In genomic region chr5:52623099-52623498, GRCm38 (mm10) we compare ENCODE assay signal across 26 mouse cellular contexts. TPM values are rescaled to one million over a fixed set of nuclear protein-coding genes. Genes with fewer than 3 reads are reported as not detected.
A peak's percentile ranks its signal among the peaks of the same experiment; 100 is the strongest.
DNase-seq lines count a peak whose midpoint lies in the region; ATAC-seq and TF ChIP-seq lines count a peak whose summit lies in the region.
"Had no signal": no experiment of that assay in that cellular context is flagged by ENCODE, and none has a peak within 500 bp of the region (broad histone marks: within the 10 kb centered on the region; RNA-seq: fewer than 3 reads in every experiment).

No protein-coding gene starts in this region.

- peaks cover 20% of the 10 kb centered on the region for H3K4me1 ChIP-seq in embryonic facial prominence, embryonic 13.5 days
- H3K4me1 ChIP-seq in embryonic facial prominence, embryonic 10.5 days, result peaks cover 25% of the 10 kb centered on the region
- H3K4me1 ChIP-seq in embryonic facial prominence, embryonic 14.5 days (ENCODE audit: control insufficient read depth, insufficient read depth, low read length), result peaks cover 13% of the 10 kb centered on the region
- peaks cover 2% of the 10 kb centered on the region; the same call in 1 of the 2 replicates for H3K4me1 ChIP-seq in stomach, postnatal 0 days (replicated peaks; ENCODE audit: control insufficient read depth, insufficient read depth)

- H3K9ac ChIP-seq in embryonic facial prominence, embryonic 13.5 days, result no peak overlapping the region
- H3K9ac ChIP-seq in embryonic facial prominence, embryonic 14.5 days (ENCODE audit: low read depth, low read length), result no peak overlapping the region
- no peak overlapping the region for H3K9ac ChIP-seq in stomach, postnatal 0 days (ENCODE audit: low read length)
- H3K9ac ChIP-seq: embryonic facial prominence, embryonic 12.5 days; forebrain, embryonic 12.5 days; heart, embryonic 12.5 days; heart, embryonic 15.5 days; hindbrain, embryonic 13.5 days had no signal

- no peak overlapping the region for H3K4me2 ChIP-seq in embryonic facial prominence, embryonic 13.5 days
- H3K4me2 ChIP-seq in embryonic facial prominence, embryonic 14.5 days (ENCODE audit: low read depth, low read length), result no peak overlapping the region
- H3K4me2 ChIP-seq in stomach, postnatal 0 days (replicated peaks; ENCODE audit: low read depth), result no peak overlapping the region
- H3K4me2 ChIP-seq: embryonic facial prominence, embryonic 12.5 days; forebrain, embryonic 12.5 days; heart, embryonic 12.5 days; heart, embryonic 15.5 days; hindbrain, embryonic 13.5 days had no signal

- DNase-seq in embryonic facial prominence, embryonic 10.5 days (ENCODE audit: low spot score), result no peak
- peak; percentile 70 for DNase-seq in embryonic facial prominence, embryonic 14.5 days (ENCODE audit: low spot score)
- DNase-seq in gonadal fat pad, adult 2 months (ENCODE audit: low read depth), result peak; percentile 64
- DNase-seq in stomach, postnatal 0 days (ENCODE audit: low spot score), result no peak
- DNase-seq in neural tube, embryonic 10.5 days (ENCODE audit: extremely low spot score, low spot score), result no peak
- no peak for DNase-seq in cerebellum, adult 9-10 months
- DNase-seq: adrenal gland, adult 8-10 months; adrenal gland, postnatal 25 days; cerebellum, adult 11-12 months; cerebellum, adult 8-10 months; cerebellum, postnatal 14 days; gastrocnemius, postnatal 10 days; gastrocnemius, postnatal 36 days; heart, adult 18-20 months; heart, postnatal 10 days; heart, postnatal 36 days had no signal

- peak overlapping the region; percentile 44 for H3K27ac ChIP-seq in embryonic facial prominence, embryonic 13.5 days
- H3K27ac ChIP-seq in embryonic facial prominence, embryonic 10.5 days (replicated peaks), result no peak overlapping the region
- no peak overlapping the region; the same call in 1 of the 2 replicates for H3K27ac ChIP-seq in embryonic facial prominence, embryonic 14.5 days (replicated peaks; ENCODE audit: low read depth, low read length)
- peak overlapping the region; percentile 24 for H3K27ac ChIP-seq in stomach, postnatal 0 days (replicated peaks)
- H3K27ac ChIP-seq: embryonic facial prominence, embryonic 12.5 days; forebrain, embryonic 12.5 days; heart, embryonic 15.5 days; hindbrain, embryonic 10.5 days; hindbrain, embryonic 13.5 days had no signal

- no peak overlapping the region for H3K4me3 ChIP-seq in embryonic facial prominence, embryonic 13.5 days
- no peak overlapping the region for H3K4me3 ChIP-seq in embryonic facial prominence, embryonic 10.5 days
- no peak overlapping the region for H3K4me3 ChIP-seq in embryonic facial prominence, embryonic 14.5 days (ENCODE audit: low read depth, low read length)
- no peak overlapping the region for H3K4me3 ChIP-seq in stomach, postnatal 0 days (ENCODE audit: low read depth, low read length)
- H3K4me3 ChIP-seq: embryonic facial prominence, embryonic 12.5 days; forebrain, embryonic 12.5 days; heart, embryonic 12.5 days; heart, embryonic 15.5 days; hindbrain, embryonic 10.5 days; hindbrain, embryonic 13.5 days had no signal

- no peak for TF ChIP-seq EP300 in stomach, postnatal 0 days (optimal IDR thresholded peaks at IDR 0.05)

- H3K36me3 ChIP-seq in embryonic facial prominence, embryonic 13.5 days, result no peaks in the 10 kb centered on the region
- H3K36me3 ChIP-seq in embryonic facial prominence, embryonic 10.5 days (replicated peaks), result no peaks in the 10 kb centered on the region
- no peaks in the 10 kb centered on the region for H3K36me3 ChIP-seq in embryonic facial prominence, embryonic 14.5 days (ENCODE audit: control insufficient read depth, insufficient read depth, low read length)
- H3K36me3 ChIP-seq in stomach, postnatal 0 days (ENCODE audit: control insufficient read depth, insufficient read depth, low read length), result no peaks in the 10 kb centered on the region
- H3K36me3 ChIP-seq: embryonic facial prominence, embryonic 12.5 days; forebrain, embryonic 12.5 days; heart, embryonic 12.5 days; heart, embryonic 15.5 days; hindbrain, embryonic 10.5 days; hindbrain, embryonic 13.5 days had no signal

- no peak for TF ChIP-seq CTCF in stomach, postnatal 0 days (IDR thresholded peaks at IDR 0.05; ENCODE audit: low read depth)

- no peak for ATAC-seq in embryonic facial prominence, embryonic 13.5 days (ENCODE audit: insufficient number of reproducible peaks, insufficient read depth, low FRiP score, low TSS enrichment, low read depth)
- ATAC-seq in embryonic facial prominence, embryonic 14.5 days (ENCODE audit: low read depth), result peak; percentile 24; the same call in 1 of the 2 replicates
- ATAC-seq in stomach, postnatal 0 days (ENCODE audit: low FRiP score, low TSS enrichment), result no peak
- ATAC-seq: activated CD4-positive, CD25-positive, alpha-beta regulatory T cell, adult 4 months; forebrain, embryonic 16.5 days; hindbrain, embryonic 16.5 days had no signal

- H3K27me3 ChIP-seq in embryonic facial prominence, embryonic 13.5 days, result peaks cover 2% of the 10 kb centered on the region; the same call in 1 of the 2 replicates
- peaks cover 18% of the 10 kb centered on the region for H3K27me3 ChIP-seq in embryonic facial prominence, embryonic 10.5 days (replicated peaks; ENCODE audit: low read depth, poor library complexity, severe bottlenecking)
- no peaks in the 10 kb centered on the region for H3K27me3 ChIP-seq in embryonic facial prominence, embryonic 14.5 days (replicated peaks; ENCODE audit: control insufficient read depth, insufficient read depth, low read length)
- no peaks in the 10 kb centered on the region for H3K27me3 ChIP-seq in stomach, postnatal 0 days (ENCODE audit: control insufficient read depth, insufficient read depth, low read length)
- H3K27me3 ChIP-seq: heart, embryonic 15.5 days had no signal

- no peaks in the 10 kb centered on the region for H3K9me3 ChIP-seq in embryonic facial prominence, embryonic 13.5 days
- H3K9me3 ChIP-seq in embryonic facial prominence, embryonic 10.5 days, result no peaks in the 10 kb centered on the region
- no peaks in the 10 kb centered on the region for H3K9me3 ChIP-seq in embryonic facial prominence, embryonic 14.5 days (ENCODE audit: control insufficient read depth, low read length)
- H3K9me3 ChIP-seq in stomach, postnatal 0 days (ENCODE audit: control insufficient read depth, low read length), result no peaks in the 10 kb centered on the region
- H3K9me3 ChIP-seq: embryonic facial prominence, embryonic 12.5 days; forebrain, embryonic 12.5 days; heart, embryonic 12.5 days; heart, embryonic 15.5 days; hindbrain, embryonic 10.5 days; hindbrain, embryonic 13.5 days had no signal

- 71% methylated on average over 2 of the region's 2 CpGs for whole genome bisulfite sequencing in embryonic facial prominence, embryonic 13.5 days
- WGBS in embryonic facial prominence, embryonic 10.5 days, result 83% methylated on average over 2 of the region's 2 CpGs
- 68% methylated on average over 2 of the region's 2 CpGs for WGBS in embryonic facial prominence, embryonic 14.5 days
- 41% methylated on average over 2 of the region's 2 CpGs for WGBS in stomach, postnatal 0 days

RNA-seq across cellular contexts. Expression of gene Sepsecs, which starts 46.4 kb away (rescaled TPM):
- polyA plus RNA-seq in embryonic facial prominence, embryonic 13.5 days (2015; fragmentation: Nextera tagmentation; extraction: Ambion mirVana), result 8.3 and 9.6 TPM in 2 replicates
- 8.9 and 9.3 TPM in 2 replicates for polyA plus RNA-seq in embryonic facial prominence, embryonic 10.5 days (2016; fragmentation: Nextera tagmentation; extraction: Ambion mirVana)
- 9.2 and 9.8 TPM in 2 replicates for polyA plus RNA-seq in embryonic facial prominence, embryonic 14.5 days (2014; fragmentation: Nextera tagmentation; extraction: Ambion mirVana)
- 7.0 and 7.1 TPM in 2 replicates for polyA plus RNA-seq in gonadal fat pad, adult 2 months (2012; rRNA removed)
- 6.1 and 6.2 TPM in 2 replicates for polyA plus RNA-seq in stomach, postnatal 0 days (2015; fragmentation: Nextera tagmentation; extraction: Ambion mirVana)

RNA-seq across cellular contexts. Expression of gene Lgi2, which starts 56.8 kb away (rescaled TPM):
- polyA plus RNA-seq in embryonic facial prominence, embryonic 13.5 days (2015; fragmentation: Nextera tagmentation; extraction: Ambion mirVana), result 6.3 and 6.6 TPM in 2 replicates
- 1.7 and 2.0 TPM in 2 replicates for polyA plus RNA-seq in embryonic facial prominence, embryonic 10.5 days (2016; fragmentation: Nextera tagmentation; extraction: Ambion mirVana)
- 9.6 and 9.8 TPM in 2 replicates for polyA plus RNA-seq in embryonic facial prominence, embryonic 14.5 days (2014; fragmentation: Nextera tagmentation; extraction: Ambion mirVana)
- 3.3 and 4.1 TPM in 2 replicates for polyA plus RNA-seq in gonadal fat pad, adult 2 months (2012; rRNA removed)
- 4.8 and 5.5 TPM in 2 replicates for polyA plus RNA-seq in stomach, postnatal 0 days (2015; fragmentation: Nextera tagmentation; extraction: Ambion mirVana)
- polyA plus RNA-seq: activated CD4-positive, CD25-positive, alpha-beta regulatory T cell, adult 4 months had no signal

Comparison
In these comparisons a context has a peak if more than half of its experiments do, and no peak if none do; other contexts are left out.
1. H3K27ac ChIP-seq: peak in embryonic facial prominence, embryonic 13.5 days (single experiment) and stomach, postnatal 0 days (single experiment); none in embryonic facial prominence, embryonic 10.5 days (single experiment) and embryonic facial prominence, embryonic 14.5 days (single experiment).
2. DNase-seq: peak in embryonic facial prominence, embryonic 14.5 days (single experiment) and gonadal fat pad, adult 2 months (single experiment); none in embryonic facial prominence, embryonic 10.5 days (single experiment), stomach, postnatal 0 days (single experiment), neural tube, embryonic 10.5 days (single experiment) and cerebellum, adult 9-10 months (single experiment).